Mouse (Mus musculus) liver, postnatal 0 days (tissue): ENCODE data around the gene Mr1.

Source experiments
- CTCF ChIP-seq: sonication (generic); IDR thresholded peaks from 2 replicates; pipeline ENCODE4 v1.5.1; 2016; ENCODE audit warnings: antibody characterized with exemption, low read depth
- EP300 ChIP-seq: IDR thresholded peaks from 2 replicates; pipeline ENCODE4 v1.6.1; 2016; ENCODE audit warnings: antibody characterized with exemption, low read depth, mild to moderate bottlenecking

DNA sequence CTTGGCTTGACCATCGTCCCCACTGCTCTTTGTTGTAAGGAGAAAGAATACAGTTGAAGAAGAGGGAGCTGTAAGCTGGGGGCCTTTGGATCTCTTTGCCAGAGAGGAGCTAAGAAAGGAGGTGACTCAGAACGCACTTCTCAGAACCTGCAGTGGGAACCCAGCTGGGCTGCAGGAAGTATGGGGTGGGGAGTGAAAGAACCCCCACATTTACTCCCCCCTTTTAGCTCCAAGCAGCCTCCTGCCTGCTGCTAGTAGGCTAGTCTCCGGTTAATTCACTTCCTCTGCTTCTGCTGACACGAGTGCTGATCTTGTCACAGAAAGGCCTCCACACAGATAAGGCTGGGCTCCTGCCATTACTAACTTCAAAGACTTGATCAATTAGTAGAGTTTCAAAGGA lies 59.7 kb downstream of the Mr1 start:
- TF ChIP-seq CTCF: no peak
- no peak for TF ChIP-seq EP300
